Mouse (Mus musculus): ENCODE measurements around the gene Zfp956.

GRCm38 (mm10) chr6:47919646-47920446 lies 33.3 kb upstream of the Zfp956 start:
- TF ChIP-seq EP300 (optimal IDR thresholded peaks at IDR 0.05) (no peak), CTCF (IDR thresholded peaks at IDR 0.05; ENCODE audit: low read depth) (no peak)

All from stomach, postnatal 0 days (tissue).